Mouse (Mus musculus) right cerebral cortex, postnatal 10 days (tissue): Measurements from ENCODE around the gene Cdc14b.

ENCODE experiments used
- DNase-seq, 2 experiments: peaks; one replicate each; pipeline ENCODE4 v3.0.0; 2021; ENCODE audit warnings: low spot score in 2 of 2

Cdc14b gene

DNA sequence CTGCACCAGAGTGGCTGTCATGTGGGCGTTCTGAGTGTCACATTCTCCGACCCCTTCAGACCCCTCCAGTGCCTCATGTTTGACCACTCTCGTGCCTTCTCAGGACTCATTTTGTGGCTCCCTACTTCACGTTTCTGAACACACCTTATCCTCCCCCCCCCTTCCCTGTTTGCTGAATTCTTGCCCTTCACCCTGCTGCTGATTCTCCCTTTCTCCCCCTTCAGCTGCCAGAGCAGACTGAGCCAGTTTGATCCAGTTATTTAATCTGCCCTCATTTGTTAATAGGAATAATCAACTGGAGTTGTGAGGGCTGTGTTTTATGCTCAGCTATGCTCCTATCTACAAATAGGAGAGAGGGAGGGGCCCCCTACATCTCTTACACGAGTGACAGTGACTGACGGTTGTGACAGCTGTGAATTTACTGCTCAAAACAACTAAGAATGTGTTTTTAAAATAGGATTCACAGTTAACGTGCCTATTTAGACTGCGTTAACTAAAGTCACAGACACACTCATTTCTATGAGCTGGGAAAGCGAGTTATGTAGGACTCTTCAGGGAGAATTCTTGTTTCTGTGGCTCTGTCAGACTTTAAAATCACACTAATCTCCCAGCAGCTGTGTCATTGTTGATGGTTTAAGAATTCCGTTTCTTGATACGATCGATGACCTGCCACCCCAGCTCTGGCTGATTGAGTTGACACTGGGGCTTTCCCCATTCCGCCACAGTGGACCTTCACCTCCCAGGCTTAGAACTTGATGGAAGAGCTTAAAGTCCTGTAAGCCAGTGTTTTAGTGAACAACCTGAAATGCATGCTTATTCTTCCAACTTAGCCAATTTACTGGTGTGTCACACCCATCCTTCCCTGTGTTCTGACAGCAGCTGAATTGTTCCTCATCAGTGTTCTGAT, 96.1 kb downstream of the Cdc14b start:
- no peak for DNase-seq

- DNase-seq = no peak
Measured at GRCm38 (mm10) chr13:64178000-64178399, 97.1 kb downstream of the Cdc14b start.

DNA sequence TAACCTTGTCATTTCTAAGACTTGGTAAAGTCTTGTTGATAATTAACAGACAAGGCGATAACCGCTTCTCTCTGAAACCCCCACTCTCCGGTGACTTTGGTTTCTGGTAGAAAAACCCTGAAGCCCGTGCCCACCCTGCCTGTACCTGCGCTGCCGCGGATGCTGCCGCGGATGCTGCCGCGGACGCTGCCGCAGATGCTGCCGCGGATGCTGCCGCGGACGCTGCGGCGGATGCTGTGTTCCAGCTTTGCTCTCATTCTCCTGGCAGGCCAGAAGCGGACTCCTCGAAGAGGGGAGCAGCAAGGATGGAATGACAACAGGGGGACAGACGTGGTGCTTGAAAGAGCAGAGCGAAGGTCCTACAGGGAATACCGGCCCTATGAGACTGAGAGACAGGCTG, 105.3 kb downstream of the Cdc14b start:
- DNase-seq = no peak

- no peak for DNase-seq
Measured at GRCm38 (mm10) chr13:64163147-64163715, 111.9 kb downstream of the Cdc14b start.

- peak in 1 of 2 experiments; percentile 50 for DNase-seq
Measured at GRCm38 (mm10) chr13:64162626-64163025, 112.5 kb downstream of the Cdc14b start.

DNA sequence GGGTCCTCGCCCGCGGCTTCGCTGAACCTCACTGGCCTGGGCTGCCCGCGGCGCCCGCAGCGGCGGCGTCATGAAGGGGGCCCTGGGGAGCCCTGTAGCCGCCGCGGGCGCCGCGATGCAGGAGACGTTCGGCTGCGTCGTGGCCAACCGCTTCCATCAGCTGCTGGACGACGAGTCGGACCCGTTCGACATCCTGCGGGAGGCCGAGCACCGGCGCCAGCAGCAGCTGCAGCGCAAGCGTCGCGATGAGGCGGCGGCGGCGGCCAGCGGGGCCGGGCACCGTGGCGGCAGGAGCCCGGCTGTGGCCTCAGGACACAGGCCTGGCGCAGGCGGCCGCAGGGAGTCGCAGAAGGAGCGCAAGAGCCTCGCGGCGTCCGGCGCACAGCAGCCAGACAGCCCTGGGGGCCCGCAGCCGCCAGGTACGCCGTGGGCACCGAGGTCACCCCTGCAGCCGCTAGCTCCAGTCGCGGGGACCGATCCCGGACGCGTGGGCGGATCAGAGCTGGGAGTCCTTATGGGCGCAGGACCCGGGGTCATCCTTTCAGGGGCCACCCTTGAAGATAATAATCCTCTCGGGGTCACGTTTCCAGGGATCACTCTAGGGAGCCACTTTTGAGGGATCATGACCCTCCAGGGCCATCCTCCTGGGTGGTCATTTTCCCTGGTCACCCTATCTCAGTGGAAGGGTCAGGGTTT, 113.0 kb downstream of the Cdc14b start:
- peak; percentile 67 to 71 for DNase-seq

DNA sequence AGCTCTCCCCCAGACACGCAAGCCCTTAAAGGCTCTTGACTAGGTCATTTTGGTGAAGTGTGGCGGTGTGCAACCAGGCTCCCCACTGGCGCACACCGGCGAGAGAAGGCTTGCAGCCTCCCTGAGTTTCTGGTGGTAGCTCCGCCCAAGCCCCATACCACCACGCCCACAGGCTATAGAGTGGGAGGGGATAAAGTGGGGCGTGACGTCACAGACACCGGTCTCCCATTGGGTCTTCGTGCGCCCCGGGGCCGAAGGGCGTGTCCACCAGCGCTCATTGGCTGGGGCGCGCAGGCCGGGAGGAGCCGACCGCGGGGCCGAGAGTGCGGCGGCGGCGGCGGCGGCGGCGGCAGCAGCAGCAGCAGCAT, 113.6 kb downstream of the Cdc14b start, which contains the start of gene Habp4:
Gene Habp4 (plus strand): TSS at position 277 of the 368 bp plus-strand sequence.
- DNase-seq = peak; percentile 99

GRCm38 (mm10) chr13:64156966-64157365, 118.1 kb downstream of the Cdc14b start:
- DNase-seq = no peak

DNA sequence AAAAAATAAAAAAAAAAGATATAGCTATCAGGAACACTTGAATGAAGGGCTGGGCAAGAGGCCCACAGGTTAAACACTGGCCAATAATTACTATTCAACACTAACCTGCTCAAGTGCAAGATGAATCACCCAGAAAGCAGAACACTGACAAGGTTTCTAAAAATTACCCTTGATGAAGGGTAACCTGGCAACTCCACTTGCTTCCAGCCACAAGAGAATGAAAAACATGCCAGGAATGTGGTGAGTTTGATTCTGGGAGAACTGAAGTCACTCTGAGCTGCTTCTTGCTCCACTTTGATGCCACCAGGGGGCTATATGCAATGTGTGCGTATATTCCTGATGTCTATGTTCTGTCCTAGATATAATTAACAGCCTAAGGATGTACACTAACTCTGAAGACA, 119.9 kb downstream of the Cdc14b start:
- DNase-seq = no peak

DNA sequence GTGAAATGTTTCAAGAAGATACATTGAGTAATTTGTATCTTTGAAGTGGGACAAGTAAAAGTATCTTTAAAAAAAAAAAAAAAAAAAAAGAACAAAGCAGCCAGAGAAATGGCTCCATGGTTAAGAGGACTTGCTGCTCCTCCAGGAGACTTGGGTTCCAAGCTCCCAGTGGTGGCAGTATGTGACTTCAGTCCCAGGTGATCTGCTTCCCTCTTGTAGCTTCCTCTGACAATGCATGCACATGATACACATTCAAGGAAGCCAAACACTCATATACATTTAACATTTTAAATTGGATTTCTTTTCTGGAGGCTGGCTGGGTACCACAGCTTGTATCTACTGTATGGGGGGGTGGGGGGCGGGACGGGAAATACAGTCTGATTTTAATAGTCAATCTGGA, 120.4 kb downstream of the Cdc14b start:
- DNase-seq = no peak

- peak in 1 of 2 experiments; percentile 49 for DNase-seq
Measured at GRCm38 (mm10) chr13:64153751-64154267, 121.3 kb downstream of the Cdc14b start.

GRCm38 (mm10) chr13:64153083-64153682, 121.9 kb downstream of the Cdc14b start, which contains the start of gene Zfp367:
TSS of gene Zfp367 (minus strand) at chr13:64153202.
- DNase-seq = peak; percentile 98

DNA sequence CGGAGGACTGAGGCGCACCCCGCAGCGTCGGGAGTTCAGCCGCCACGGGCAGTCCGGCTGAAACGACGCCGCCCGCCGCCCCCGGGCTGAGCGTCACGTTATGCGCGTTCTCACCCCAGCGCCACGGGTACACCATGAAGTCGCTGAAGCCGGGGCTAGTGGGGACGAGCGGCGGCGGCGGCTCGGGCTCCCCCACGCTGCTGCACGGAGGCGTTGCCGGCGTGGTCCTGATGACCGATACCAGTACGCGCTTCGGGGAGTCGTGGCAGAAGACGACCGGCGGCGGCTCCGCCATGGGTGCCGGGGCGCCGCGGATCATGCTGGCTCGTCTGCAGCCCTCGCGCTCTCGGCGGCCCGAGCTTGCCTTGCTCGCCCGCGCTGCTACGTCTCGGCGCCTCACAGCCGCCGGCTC, 122.4 kb downstream of the Cdc14b start:
- DNase-seq = peak; percentile 66 to 67

GRCm38 (mm10) chr13:64152241-64152669, 122.8 kb downstream of the Cdc14b start:
- DNase-seq = peak; percentile 89

- DNase-seq = no peak
Measured at GRCm38 (mm10) chr13:64150121-64150520, 125.0 kb downstream of the Cdc14b start.
